Mouse (Mus musculus): ENCODE results near the gene Rap1gap2. TPM values are rescaled to one million over a fixed set of nuclear protein-coding genes. Genes with fewer than 3 reads are reported as not detected.

Rap1gap2 gene
- polyA plus RNA-seq, 1 experiment from 2014 or later = 7.9 TPM

GRCm38 (mm10) chr11:74462651-74463050 is 148.1 kb downstream of the Rap1gap2 start:
- no peak overlapping the region for H3K4me3 ChIP-seq (ENCODE audit: low read depth, low read length)
- no peak overlapping the region for H3K9ac ChIP-seq (ENCODE audit: low read depth, low read length)
- WGBS = 27% methylated on average over 2 of the region's 2 CpGs
- H3K4me1 ChIP-seq (replicated peaks; ENCODE audit: control insufficient read depth, insufficient read depth, low read length) = no peaks in the 10 kb centered on the region
- no peak overlapping the region for H3K27ac ChIP-seq (ENCODE audit: low read depth, low read length)
- ATAC-seq = no peak
- H3K9me3 ChIP-seq (ENCODE audit: control insufficient read depth) = no peaks in the 10 kb centered on the region
- no peak for TF ChIP-seq CTCF (IDR thresholded peaks at IDR 0.05; ENCODE audit: low read depth)
- no peak overlapping the region for H3K4me2 ChIP-seq (replicated peaks; ENCODE audit: low read depth)
- H3K36me3 ChIP-seq (ENCODE audit: control insufficient read depth, insufficient read depth) = no peaks in the 10 kb centered on the region
- no peaks in the 10 kb centered on the region for H3K27me3 ChIP-seq (replicated peaks; ENCODE audit: control insufficient read depth, insufficient read depth, low read length)

GRCm38 (mm10) chr11:74459651-74460050 is 151.1 kb downstream of the Rap1gap2 start:
- Histone ChIP-seq H3K27me3 (replicated peaks; ENCODE audit: control insufficient read depth, insufficient read depth, low read length) (no peaks in the 10 kb centered on the region), H3K9me3 (ENCODE audit: control insufficient read depth) (no peaks in the 10 kb centered on the region), H3K4me1 (replicated peaks; ENCODE audit: control insufficient read depth, insufficient read depth, low read length) (peaks cover 5% of the 10 kb centered on the region; the same call in 1 of the 2 replicates), H3K4me3 (ENCODE audit: low read depth, low read length) (no peak overlapping the region), H3K9ac (ENCODE audit: low read depth, low read length) (no peak overlapping the region), H3K4me2 (replicated peaks; ENCODE audit: low read depth) (no peak overlapping the region), H3K27ac (ENCODE audit: low read depth, low read length) (no peak overlapping the region), H3K36me3 (ENCODE audit: control insufficient read depth, insufficient read depth) (no peaks in the 10 kb centered on the region)
- WGBS = 83% methylated on average over 8 of the region's 8 CpGs
- ATAC-seq = no peak
- TF ChIP-seq CTCF (IDR thresholded peaks at IDR 0.05; ENCODE audit: low read depth) = no peak

- no peak overlapping the region for H3K9ac ChIP-seq (ENCODE audit: low read depth, low read length)
- H3K27ac ChIP-seq (ENCODE audit: low read depth, low read length) = no peak overlapping the region
- H3K9me3 ChIP-seq (ENCODE audit: control insufficient read depth) = no peaks in the 10 kb centered on the region
- H3K4me3 ChIP-seq (ENCODE audit: low read depth, low read length) = no peak overlapping the region
- H3K4me2 ChIP-seq (replicated peaks; ENCODE audit: low read depth) = no peak overlapping the region
- 82% methylated on average over 3 of the region's 3 CpGs for WGBS
- H3K4me1 ChIP-seq (replicated peaks; ENCODE audit: control insufficient read depth, insufficient read depth, low read length) = peaks cover 5% of the 10 kb centered on the region; the same call in 1 of the 2 replicates
- ATAC-seq = no peak
- no peak for TF ChIP-seq CTCF (IDR thresholded peaks at IDR 0.05; ENCODE audit: low read depth)
- no peaks in the 10 kb centered on the region for H3K27me3 ChIP-seq (replicated peaks; ENCODE audit: control insufficient read depth, insufficient read depth, low read length)
- H3K36me3 ChIP-seq (ENCODE audit: control insufficient read depth, insufficient read depth) = no peaks in the 10 kb centered on the region
These were observed 152.3 kb downstream of the Rap1gap2 start for GRCm38 (mm10) chr11:74458400-74458799.

GRCm38 (mm10) chr11:74457194-74457593 is 153.5 kb downstream of the Rap1gap2 start:
- TF ChIP-seq CTCF (IDR thresholded peaks at IDR 0.05; ENCODE audit: low read depth) = no peak

GRCm38 (mm10) chr11:74448556-74448955 is 162.2 kb downstream of the Rap1gap2 start:
- WGBS = 68% methylated on average over 4 of the region's 4 CpGs
- H3K4me1 ChIP-seq (replicated peaks; ENCODE audit: control insufficient read depth, insufficient read depth, low read length) = no peaks in the 10 kb centered on the region
- H3K27ac ChIP-seq (ENCODE audit: low read depth, low read length) = no peak overlapping the region
- H3K9me3 ChIP-seq (ENCODE audit: control insufficient read depth) = no peaks in the 10 kb centered on the region
- TF ChIP-seq CTCF (IDR thresholded peaks at IDR 0.05; ENCODE audit: low read depth) = no peak
- H3K36me3 ChIP-seq (ENCODE audit: control insufficient read depth, insufficient read depth) = no peaks in the 10 kb centered on the region
- no peaks in the 10 kb centered on the region for H3K27me3 ChIP-seq (replicated peaks; ENCODE audit: control insufficient read depth, insufficient read depth, low read length)
- ATAC-seq = no peak
- H3K4me3 ChIP-seq (ENCODE audit: low read depth, low read length) = no peak overlapping the region
- no peak overlapping the region for H3K4me2 ChIP-seq (replicated peaks; ENCODE audit: low read depth)
- no peak overlapping the region for H3K9ac ChIP-seq (ENCODE audit: low read depth, low read length)

More at GRCm38 (mm10) chr11:74457194-74457593, 153.5 kb downstream of the Rap1gap2 start:
- peak; percentile 84 for ATAC-seq
- 0 out of 2 replicates have a peak overlapping the region, but pooled peaks have one; percentile 11 for H3K9ac ChIP-seq (ENCODE audit: low read depth, low read length)
- H3K4me2 ChIP-seq (replicated peaks; ENCODE audit: low read depth) = peak overlapping the region; percentile 44
- no peak overlapping the region for H3K4me3 ChIP-seq (ENCODE audit: low read depth, low read length)
- no peak overlapping the region for H3K27ac ChIP-seq (ENCODE audit: low read depth, low read length)
- H3K36me3 ChIP-seq (ENCODE audit: control insufficient read depth, insufficient read depth) = no peaks in the 10 kb centered on the region
- H3K4me1 ChIP-seq (replicated peaks; ENCODE audit: control insufficient read depth, insufficient read depth, low read length) = peaks cover 5% of the 10 kb centered on the region; the same call in 1 of the 2 replicates
- no peaks in the 10 kb centered on the region for H3K27me3 ChIP-seq (replicated peaks; ENCODE audit: control insufficient read depth, insufficient read depth, low read length)
- 37% methylated on average over 10 of the region's 10 CpGs for WGBS
- no peaks in the 10 kb centered on the region for H3K9me3 ChIP-seq (ENCODE audit: control insufficient read depth)

DNA sequence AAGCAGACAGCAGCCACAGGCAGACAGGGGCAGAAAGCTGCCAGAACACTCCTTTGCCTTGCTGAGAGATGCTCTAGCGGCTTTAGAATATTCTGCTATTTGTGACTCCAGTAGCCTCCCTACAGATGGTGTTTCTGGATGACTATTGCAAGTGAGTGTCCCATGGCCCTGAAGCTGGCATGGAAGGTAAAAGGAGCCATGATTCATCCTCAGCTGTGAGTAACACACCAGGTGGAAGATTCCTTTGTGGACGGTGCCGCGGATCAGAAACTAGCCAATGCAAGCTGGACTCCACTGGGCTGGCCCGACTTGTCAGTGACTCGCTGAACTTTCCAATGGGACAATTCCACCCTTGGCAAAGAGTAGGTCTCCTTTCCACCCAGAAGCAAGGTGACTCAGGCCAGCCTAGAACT is 162.7 kb downstream of the Rap1gap2 start:
- Histone ChIP-seq H3K27ac (ENCODE audit: low read depth, low read length) (no peak overlapping the region), H3K27me3 (replicated peaks; ENCODE audit: control insufficient read depth, insufficient read depth, low read length) (no peaks in the 10 kb centered on the region), H3K36me3 (ENCODE audit: control insufficient read depth, insufficient read depth) (no peaks in the 10 kb centered on the region), H3K4me2 (replicated peaks; ENCODE audit: low read depth) (no peak overlapping the region), H3K4me1 (replicated peaks; ENCODE audit: control insufficient read depth, insufficient read depth, low read length) (no peaks in the 10 kb centered on the region), H3K9me3 (ENCODE audit: control insufficient read depth) (no peaks in the 10 kb centered on the region), H3K9ac (ENCODE audit: low read depth, low read length) (no peak overlapping the region), H3K4me3 (ENCODE audit: low read depth, low read length) (no peak overlapping the region)
- WGBS = 83% methylated on average over 6 of the region's 6 CpGs
- TF ChIP-seq CTCF (IDR thresholded peaks at IDR 0.05; ENCODE audit: low read depth) = no peak
- ATAC-seq = peak; percentile 32

GRCm38 (mm10) chr11:74445591-74445990 is 165.1 kb downstream of the Rap1gap2 start:
- no peak overlapping the region for H3K27ac ChIP-seq (ENCODE audit: low read depth, low read length)
- no peak for ATAC-seq
- H3K4me2 ChIP-seq (replicated peaks; ENCODE audit: low read depth) = no peak overlapping the region
- no peaks in the 10 kb centered on the region for H3K36me3 ChIP-seq (ENCODE audit: control insufficient read depth, insufficient read depth)
- no peaks in the 10 kb centered on the region for H3K9me3 ChIP-seq (ENCODE audit: control insufficient read depth)
- WGBS = 81% methylated on average over 3 of the region's 3 CpGs
- no peaks in the 10 kb centered on the region for H3K27me3 ChIP-seq (replicated peaks; ENCODE audit: control insufficient read depth, insufficient read depth, low read length)
- H3K4me1 ChIP-seq (replicated peaks; ENCODE audit: control insufficient read depth, insufficient read depth, low read length) = no peaks in the 10 kb centered on the region
- H3K4me3 ChIP-seq (ENCODE audit: low read depth, low read length) = no peak overlapping the region
- no peak overlapping the region for H3K9ac ChIP-seq (ENCODE audit: low read depth, low read length)
- no peak for TF ChIP-seq CTCF (IDR thresholded peaks at IDR 0.05; ENCODE audit: low read depth)

Measured in intestine, postnatal 0 days (tissue).